Mouse (Mus musculus) gastrocnemius, postnatal 36 days (tissue): ENCODE results near the gene Duxbl2. TPM values are rescaled to one million over a fixed set of nuclear protein-coding genes. Genes with fewer than 3 reads are reported as not detected.
"Not testable (repeated sequence)": the region's sequence is repeated elsewhere in the genome, so short reads cannot be mapped to it uniquely, and the experiment has no call there.

Source experiments
- DNase-seq, 2 experiments: peaks; one replicate each; pipeline ENCODE4 v3.0.0; 2022
- intact Hi-C: fragments of 180-260 bp; cut with DNase I; formaldehyde crosslinking; loops from one replicate; pipeline ENCODE4 v1.15.1; 2025
- long read RNA-seq, 2 experiments: library from polyadenylated mRNA; stranded (forward); transcript quantifications; one replicate each; pipeline ENCODE4 v2.0.0; 2021
- total RNA-seq, 2 experiments: library from RNA; stranded (reverse); gene quantifications; 2 replicates each; pipeline ENCODE4 v1.2.3; 2021

Duxbl2 gene
- total RNA-seq: not detected
- long read RNA-seq, experiment 1: 0 reads
- long read RNA-seq, experiment 2: 0 reads

DNA sequence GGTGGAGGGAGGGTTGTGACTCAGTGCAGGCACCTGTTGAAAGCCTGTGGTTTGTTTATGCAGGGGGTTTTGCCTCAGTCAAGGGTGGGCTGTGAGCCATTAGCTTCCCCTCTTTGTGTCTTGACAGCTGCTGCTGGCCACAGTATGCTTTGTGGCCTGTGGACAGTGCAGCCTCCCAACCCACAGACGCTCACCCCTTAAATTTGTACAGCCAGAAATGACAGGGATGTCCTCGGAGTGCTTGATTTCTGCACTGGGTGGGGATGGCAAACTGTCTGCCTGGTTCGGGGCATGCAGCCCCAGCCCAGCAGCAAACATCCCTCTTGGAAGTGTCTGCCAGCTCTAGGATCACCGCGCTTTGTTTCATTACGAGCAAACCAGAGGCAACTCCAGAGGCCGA is at the start of gene Duxbl2:
Gene Duxbl2, plus strand, starts transcription at position 200 of the 400 bp plus-strand sequence.
- intact Hi-C loops, DNase-seq: not testable (repeated sequence)

DNA sequence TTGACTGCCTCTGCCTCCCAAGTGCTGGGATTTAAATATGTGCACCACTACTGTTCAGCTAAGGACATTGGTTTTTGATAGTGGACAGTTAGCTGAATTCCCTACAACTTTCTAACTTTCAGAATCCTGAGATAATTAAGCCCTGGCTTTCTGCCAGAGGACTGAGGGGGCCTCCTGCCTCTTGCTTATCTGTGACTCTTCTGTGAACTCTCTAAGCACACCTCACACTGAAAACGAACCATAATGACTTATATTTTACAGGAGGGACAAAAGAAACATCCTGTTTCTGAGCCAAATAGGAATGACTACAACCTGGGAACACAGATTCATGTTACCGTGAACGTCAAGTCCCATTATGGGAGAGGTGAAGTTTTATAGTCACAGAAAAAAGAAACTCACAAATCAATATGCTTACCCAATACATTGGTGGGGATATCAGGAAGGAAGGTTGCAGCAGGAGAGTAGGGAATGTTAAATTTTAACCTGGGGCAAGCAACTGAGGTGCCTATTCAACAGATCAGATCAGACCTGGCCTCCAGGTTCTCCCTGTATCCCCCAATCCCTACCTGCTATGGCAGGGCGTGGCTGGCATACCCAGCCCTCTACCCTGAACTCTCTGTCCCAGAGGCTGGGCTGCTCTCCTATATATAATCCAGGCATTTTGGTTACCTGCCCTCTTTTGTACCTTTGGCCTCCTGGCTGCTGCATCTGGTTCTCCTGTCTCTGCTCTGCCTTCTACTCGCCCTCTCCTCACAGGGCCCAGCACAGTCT is 41.3 kb upstream of the Duxbl2 start:
- DNase-seq, intact Hi-C loops: not testable (repeated sequence)

- DNase-seq, intact Hi-C loops: not testable (repeated sequence)
These were observed 36.9 kb upstream of the Duxbl2 start, which contains the start of gene Cphx2 for GRCm38 (mm10) chr14:26081216-26081615. Cphx2 (plus strand) TSS chr14:26081516.

GRCm38 (mm10) chr14:26081997-26082396 is 36.2 kb upstream of the Duxbl2 start, which contains the start of gene Cphx3:
Cphx3 (plus strand) TSS chr14:26082297.
- DNase-seq, intact Hi-C loops: not testable (repeated sequence)

GRCm38 (mm10) chr14:26097622-26098021 is 20.5 kb upstream of the Duxbl2 start:
- intact Hi-C loops, DNase-seq: not testable (repeated sequence)

GRCm38 (mm10) chr14:26118550-26119000 is 426 bp downstream of the Duxbl2 start:
- intact Hi-C loops, DNase-seq: not testable (repeated sequence)

DNA sequence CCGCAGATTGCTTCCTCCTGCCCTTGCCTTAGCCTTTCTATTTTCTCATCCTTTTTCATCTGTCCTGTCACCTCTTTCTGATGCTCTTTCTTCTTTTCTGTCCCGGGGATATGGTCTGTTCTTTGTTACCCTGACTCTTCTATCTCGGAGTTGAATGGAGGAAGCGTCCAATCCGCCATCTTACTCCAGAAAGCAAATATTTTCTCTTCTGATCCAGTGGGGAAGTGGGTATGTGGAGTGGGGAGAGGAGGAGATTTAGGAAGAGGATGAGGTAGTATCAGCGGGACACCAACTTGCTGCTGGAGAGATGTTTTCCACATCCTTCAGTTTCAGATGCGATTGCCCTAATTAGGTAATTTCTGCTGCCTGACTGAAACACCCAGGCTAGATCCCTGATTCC is 946 bp downstream of the Duxbl2 start:
- intact Hi-C loops, DNase-seq: not testable (repeated sequence)

DNA sequence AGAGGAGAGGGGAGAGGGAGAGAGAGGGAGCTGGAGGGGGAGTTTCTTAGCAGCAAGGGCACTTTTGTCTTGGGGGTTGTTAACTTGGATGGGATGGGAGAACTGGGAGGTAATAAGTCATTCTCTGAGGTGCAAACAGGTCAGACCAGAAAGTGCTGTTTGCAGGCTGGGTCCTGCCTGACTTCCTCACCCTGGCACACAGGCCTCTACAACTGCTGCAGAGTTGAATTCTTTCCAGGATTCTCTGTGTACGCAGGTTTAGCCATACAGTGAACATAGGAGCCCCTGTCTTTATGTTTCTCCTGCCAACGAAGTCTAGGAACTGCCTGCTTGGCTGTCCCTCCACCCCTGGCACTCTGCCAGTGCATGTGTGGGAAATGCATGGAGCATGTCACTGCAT is 28.9 kb downstream of the Duxbl2 start:
- intact Hi-C loops, DNase-seq: not testable (repeated sequence)

DNA sequence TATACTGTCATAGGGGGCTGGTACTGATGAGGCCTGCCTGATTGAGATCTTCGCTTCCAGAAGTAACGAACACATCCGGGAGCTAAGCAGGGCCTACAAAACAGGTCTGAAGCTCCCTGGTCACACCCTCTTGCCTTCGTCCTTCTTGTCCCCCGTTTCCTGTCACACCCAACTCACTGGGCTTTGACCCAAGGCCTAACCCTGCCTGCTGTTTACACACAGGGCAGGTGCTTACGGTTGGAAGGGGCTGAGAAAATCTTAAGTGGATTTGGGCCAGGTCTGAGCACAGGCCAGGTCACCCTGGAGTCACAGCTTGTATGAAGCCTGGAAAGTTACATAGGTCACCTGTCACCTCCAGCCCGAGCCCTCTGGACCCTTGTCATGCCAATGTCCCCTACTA is 37.9 kb downstream of the Duxbl2 start:
- intact Hi-C loops: not testable (repeated sequence)

DNA sequence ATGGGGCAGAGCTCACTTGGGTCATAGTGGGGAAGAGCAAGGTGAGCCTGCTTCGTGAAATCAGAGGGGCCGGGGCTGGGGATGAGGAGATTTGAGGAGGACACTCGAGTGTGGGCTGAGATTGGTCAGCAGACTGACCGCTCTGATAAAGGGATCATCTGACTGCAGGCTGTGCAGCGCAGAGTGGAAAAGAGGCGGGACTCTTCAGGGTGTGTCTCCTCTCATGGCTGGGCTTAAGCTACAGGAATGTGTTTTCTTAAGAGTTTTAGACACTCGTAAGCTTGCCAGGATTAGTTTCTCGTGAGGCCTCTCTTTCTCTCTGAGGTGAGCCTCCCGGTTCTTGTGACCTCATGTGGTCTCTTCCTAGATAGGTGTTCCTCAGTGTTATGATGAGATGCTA is 43.0 kb downstream of the Duxbl2 start:
- intact Hi-C loops, DNase-seq: not testable (repeated sequence)

More for the DNA sequence above, 37.9 kb downstream of the Duxbl2 start:
- not testable (repeated sequence) for DNase-seq

- intact Hi-C loops, DNase-seq: not testable (repeated sequence)
These were observed 44.3 kb downstream of the Duxbl2 start for GRCm38 (mm10) chr14:26162423-26162822.

GRCm38 (mm10) chr14:26165266-26165665 is 47.1 kb downstream of the Duxbl2 start:
- DNase-seq, intact Hi-C loops: not testable (repeated sequence)

DNA sequence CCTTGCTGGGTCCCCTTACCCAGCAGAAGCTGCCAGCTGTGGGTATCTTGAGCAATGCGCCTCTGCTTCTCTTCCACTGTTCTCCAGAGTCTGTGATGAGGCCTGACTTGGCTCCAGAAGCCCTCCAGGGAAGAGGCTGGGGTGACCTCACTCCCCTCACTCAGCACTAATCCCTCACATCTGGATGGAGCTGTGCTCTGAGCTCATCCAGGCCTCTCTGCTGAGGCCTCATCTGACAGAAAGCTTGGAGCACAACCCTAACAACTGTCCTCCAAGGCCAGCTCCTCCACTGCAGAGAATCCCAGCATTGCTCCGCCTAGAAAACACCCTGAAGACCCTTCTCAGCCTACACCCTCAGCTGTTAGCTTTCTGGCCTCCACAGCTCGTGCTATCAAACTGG is 55.8 kb downstream of the Duxbl2 start:
- intact Hi-C loops, DNase-seq: not testable (repeated sequence)

DNA sequence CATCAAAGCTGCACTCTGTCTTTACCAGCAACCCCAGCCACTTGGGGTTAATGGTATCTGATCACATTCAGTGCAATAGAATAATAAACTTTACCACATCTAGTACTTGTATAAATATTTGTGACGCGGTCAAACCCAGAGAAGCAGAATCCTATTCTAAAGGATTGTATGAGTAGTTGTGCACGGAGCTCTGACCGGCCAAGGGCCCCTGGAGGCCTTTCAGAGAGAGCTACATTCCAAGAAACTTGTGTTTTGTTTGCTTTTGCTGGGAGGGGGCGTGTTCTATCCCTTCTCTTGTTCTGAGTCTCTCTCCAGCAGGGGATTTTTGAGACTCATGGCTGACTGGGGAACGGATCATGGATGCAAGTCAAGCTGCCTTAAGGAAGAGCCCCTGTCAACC is 56.9 kb downstream of the Duxbl2 start:
- intact Hi-C loops, DNase-seq: not testable (repeated sequence)

Other genes with a start within 250 kb of the Duxbl2 start
- gene Plac9a, start 215.2 kb upstream of the Duxbl2 start, total RNA-seq: 1 to 10 TPM; 2.1 to 2.9 TPM
- under 1 TPM; 0.27 to 0.56 TPM for gene Tmem254a, start 190.7 kb upstream of the Duxbl2 start, total RNA-seq
- gene Cphx1, start 180.0 kb upstream of the Duxbl2 start, total RNA-seq: not detected
- under 1 TPM in 1 of 2 experiments, not detected in 1; 0.25 TPM for gene Duxbl1, start 139.8 kb upstream of the Duxbl2 start, total RNA-seq
- 1 to 10 TPM; 2.9 to 5.9 TPM for gene Gm9780, start 75.6 kb upstream of the Duxbl2 start, total RNA-seq
- gene Tmem254c, start 51.0 kb upstream of the Duxbl2 start, total RNA-seq: 1 to 10 TPM; 1.3 to 3.7 TPM
- not detected for gene Cphx2, start 36.8 kb upstream of the Duxbl2 start, total RNA-seq
- not detected for gene Cphx3, start 36.1 kb upstream of the Duxbl2 start, total RNA-seq
- 10 to 100 TPM; 28.3 to 32.6 TPM for gene Plac9b, start 64.1 kb downstream of the Duxbl2 start, total RNA-seq
- gene Tmem254b, start 88.7 kb downstream of the Duxbl2 start, total RNA-seq: 1 to 10 TPM in 1 of 2 experiments, not detected in 1; 2.5 TPM
- gene Duxbl3, start 139.6 kb downstream of the Duxbl2 start, total RNA-seq: under 1 TPM in 1 of 2 experiments, not detected in 1; 0.10 TPM